Mouse (Mus musculus) brain, embryonic 14.5 days (tissue): ENCODE data around the gene Piezo1. TPM values are rescaled to one million over a fixed set of nuclear protein-coding genes. Genes with fewer than 3 reads are reported as not detected.

Experiments
- DNase-seq: peaks from one replicate; pipeline ENCODE4 v3.0.0-alpha.2; 2011; ENCODE audit warnings: low read depth
- CTCF ChIP-seq: fragments of 200-500 bp; IDR thresholded peaks from 2 replicates; pipeline ENCODE4 v1.5.1; 2012; ENCODE audit warnings: inconsistent platforms, mild to moderate bottlenecking, moderate library complexity, borderline replicate concordance; ENCODE audit not compliant: insufficient read depth, insufficient read length; ENCODE audit errors: extremely low read depth
- POLR2A ChIP-seq: fragments of 200-500 bp; IDR thresholded peaks from 2 replicates; pipeline ENCODE4 v1.6.1; 2012; ENCODE audit warnings: mild to moderate bottlenecking, inconsistent platforms, borderline replicate concordance; ENCODE audit not compliant: poor library complexity, insufficient read depth, insufficient read length, severe bottlenecking; ENCODE audit errors: extremely low read depth
- polyA plus RNA-seq: library from polyadenylated mRNA; depleted of rRNA; stranded (reverse); fragments of >200 nt; gene quantifications from 2 replicates; pipeline ENCODE4 v1.2.3, GENCODE M21; 2012; rRNA removed

Piezo1 gene
- polyA plus RNA-seq = 12.8 and 13.4 TPM in 2 replicates

GRCm38 (mm10) chr8:122551265-122552051, at the start of gene Piezo1:
Gene Piezo1, minus strand, starts transcription at chr8:122551329.
- TF ChIP-seq POLR2A (0 out of 2 replicates have a peak, but pooled peaks have one; percentile 19), CTCF (peak; percentile 85)
- DNase-seq = peak; percentile 54

DNA sequence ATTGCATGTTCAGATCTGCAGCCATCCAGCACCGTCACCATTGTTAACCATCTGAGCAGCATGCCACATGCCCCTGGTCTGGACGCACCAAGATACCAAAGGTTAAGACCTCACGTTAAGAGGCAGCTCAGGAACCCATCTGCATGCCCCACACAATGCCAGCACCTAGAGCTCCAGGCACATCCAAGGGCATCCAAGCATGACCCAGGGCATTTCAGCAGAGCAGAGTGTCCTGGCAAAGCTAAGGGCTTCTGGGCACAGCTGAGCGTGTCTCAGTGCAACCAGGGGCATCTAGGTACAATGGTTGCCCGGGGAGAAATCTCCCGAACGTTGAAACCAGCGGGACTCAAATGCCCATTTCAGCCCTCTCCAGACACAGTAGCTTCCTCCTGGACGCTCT, 49.5 kb upstream of the Piezo1 start:
- DNase-seq = no peak
- no peak for TF ChIP-seq CTCF
- no peak for TF ChIP-seq POLR2A

DNA sequence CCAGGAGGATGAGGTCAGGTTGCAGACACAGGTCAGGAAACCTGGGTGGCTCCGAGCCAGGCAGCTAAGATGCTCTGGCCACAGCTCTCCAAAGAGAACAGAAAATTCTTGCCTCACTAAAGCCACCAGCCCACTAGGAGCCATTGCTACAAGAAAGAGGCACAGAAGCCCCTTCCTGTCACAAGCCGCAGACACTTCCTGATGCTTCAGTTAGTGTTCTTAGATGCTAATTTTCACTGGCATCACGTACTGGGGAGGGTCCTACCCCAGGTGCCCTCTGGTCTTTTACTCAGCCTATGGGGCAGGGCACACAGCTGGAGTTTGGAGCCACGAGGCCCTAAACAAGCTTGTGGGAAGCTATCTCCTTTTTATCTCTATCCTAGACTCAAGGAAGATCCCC, 44.9 kb upstream of the Piezo1 start:
- no peak for DNase-seq
- TF ChIP-seq POLR2A (no peak), CTCF (no peak)

DNA sequence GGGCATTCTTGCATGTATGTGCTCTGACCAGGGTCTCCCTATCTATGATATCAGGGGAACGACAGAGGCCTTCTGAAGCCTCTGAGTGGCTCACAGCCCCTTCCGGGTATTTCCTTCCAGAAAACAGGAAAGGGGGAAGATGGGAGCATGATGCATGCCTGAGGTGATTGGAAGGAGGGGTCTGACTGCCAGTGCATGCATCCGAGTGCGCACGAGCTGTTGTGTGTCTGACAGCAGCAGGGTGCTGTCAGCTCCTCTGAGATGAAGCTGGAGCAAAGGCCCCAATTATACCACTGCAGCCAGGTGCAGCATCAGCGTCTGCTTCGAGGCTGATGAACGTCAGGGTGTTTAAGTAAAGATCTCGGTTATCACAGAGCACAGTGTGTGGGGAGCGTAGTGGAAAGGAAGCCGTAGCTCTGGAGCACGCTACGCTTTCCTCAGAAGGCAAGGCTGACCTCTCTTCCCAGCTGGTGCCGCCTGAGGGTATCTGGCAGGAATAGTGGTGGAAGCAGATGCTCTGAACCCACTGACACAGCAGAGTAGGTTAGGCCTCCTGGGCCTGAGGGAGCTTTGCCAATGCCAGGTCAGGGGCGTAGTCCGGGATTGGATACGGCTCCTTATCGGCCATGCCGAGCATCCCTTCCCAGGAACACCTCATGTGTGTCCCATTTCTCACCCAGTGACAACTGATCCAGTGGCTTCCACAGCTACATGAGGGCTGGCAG, 42.8 kb upstream of the Piezo1 start:
- TF ChIP-seq POLR2A (no peak), CTCF (no peak)
- DNase-seq = peak; percentile 50

- no peak for DNase-seq
- no peak for TF ChIP-seq CTCF
- TF ChIP-seq POLR2A = no peak
Measured at GRCm38 (mm10) chr8:122593240-122593639, 42.1 kb upstream of the Piezo1 start.

DNA sequence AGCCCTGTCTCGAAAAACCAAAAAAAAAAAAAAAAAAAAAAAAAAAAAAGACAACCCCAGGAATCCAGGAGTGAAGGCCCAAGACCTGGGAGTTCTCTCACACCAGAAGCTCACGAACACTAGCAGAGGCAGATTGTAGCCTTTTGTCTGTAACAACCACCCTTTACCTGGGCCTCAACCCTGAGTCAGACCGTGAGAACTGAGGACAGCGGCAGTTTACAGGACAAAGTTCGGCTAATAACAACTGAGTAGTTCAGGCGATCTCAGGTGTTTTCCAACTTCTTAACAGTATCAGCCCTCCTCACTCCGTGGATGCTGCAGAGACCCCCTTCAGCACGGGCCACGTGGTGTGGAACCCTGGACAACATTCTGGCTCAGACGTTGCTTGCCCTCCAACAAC, 35.6 kb upstream of the Piezo1 start:
- TF ChIP-seq POLR2A (no peak), CTCF (no peak)
- no peak for DNase-seq

- TF ChIP-seq CTCF (no peak), POLR2A (no peak)
- peak; percentile 65 for DNase-seq
Measured at GRCm38 (mm10) chr8:122586171-122586570, 35.0 kb upstream of the Piezo1 start.

GRCm38 (mm10) chr8:122585411-122585891, 34.3 kb upstream of the Piezo1 start:
- TF ChIP-seq CTCF (no peak), POLR2A (no peak)
- DNase-seq = no peak

- no peak for DNase-seq
- no peak for TF ChIP-seq CTCF
- no peak for TF ChIP-seq POLR2A
Measured at GRCm38 (mm10) chr8:122584981-122585380, 33.9 kb upstream of the Piezo1 start.

DNA sequence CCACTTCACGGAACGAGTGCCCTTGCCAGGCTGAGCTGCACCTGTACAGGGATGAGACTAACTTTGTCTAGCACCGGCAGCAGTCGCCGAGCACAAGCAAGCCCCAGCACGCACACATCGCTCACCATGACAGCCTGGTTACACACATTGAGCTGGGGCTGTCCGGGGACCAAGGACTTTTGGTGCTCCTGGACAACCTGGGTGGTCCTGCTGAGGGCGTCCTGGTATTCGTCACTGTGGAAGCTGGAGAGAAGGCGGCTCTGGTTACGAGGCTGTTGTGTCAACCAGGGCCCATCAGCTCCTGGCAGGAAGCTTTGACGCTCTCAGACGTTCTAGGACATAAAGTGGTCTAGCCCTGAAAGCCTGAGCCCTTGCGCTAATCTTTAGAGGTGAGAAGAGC, 29.8 kb upstream of the Piezo1 start:
- DNase-seq = no peak
- no peak for TF ChIP-seq CTCF
- TF ChIP-seq POLR2A = no peak

GRCm38 (mm10) chr8:122579196-122579595, 28.1 kb upstream of the Piezo1 start:
- DNase-seq = no peak
- no peak for TF ChIP-seq POLR2A
- no peak for TF ChIP-seq CTCF
